Mouse (Mus musculus): Measurements from ENCODE around the gene Ergic1. TPM values are rescaled to one million over a fixed set of nuclear protein-coding genes. Genes with fewer than 3 reads are reported as not detected.
A peak's percentile ranks its signal among the peaks of the same experiment; 100 is the strongest.

Ergic1 gene
- polyA plus RNA-seq, 1 experiment from 2014 or later = 126 TPM

GRCm38 (mm10) chr17:26640286-26640740, 79.0 kb downstream of the Ergic1 start:
- no peak overlapping the region for H3K27ac ChIP-seq
- WGBS = 95% methylated on average over 3 of the region's 3 CpGs
- H3K4me2 ChIP-seq (replicated peaks) = no peak overlapping the region
- H3K36me3 ChIP-seq = peaks cover 95% of the 10 kb centered on the region
- H3K27me3 ChIP-seq = no peaks in the 10 kb centered on the region
- no peak overlapping the region for H3K4me3 ChIP-seq
- no peaks in the 10 kb centered on the region for H3K4me1 ChIP-seq
- no peak for ATAC-seq (ENCODE audit: low FRiP score, low read depth)
- no peaks in the 10 kb centered on the region for H3K9me3 ChIP-seq
- no peak overlapping the region for H3K9ac ChIP-seq

- no peak overlapping the region for H3K9ac ChIP-seq
- no peak overlapping the region for H3K27ac ChIP-seq
- H3K36me3 ChIP-seq = peaks cover 97% of the 10 kb centered on the region
- no peaks in the 10 kb centered on the region for H3K27me3 ChIP-seq
- no peak overlapping the region for H3K4me2 ChIP-seq (replicated peaks)
- no peaks in the 10 kb centered on the region for H3K9me3 ChIP-seq
- H3K4me1 ChIP-seq = 0 out of 2 replicates have a peak, but pooled peaks cover 3% of the 10 kb centered on the region
- H3K4me3 ChIP-seq = no peak overlapping the region
- no peak for ATAC-seq (ENCODE audit: low FRiP score, low read depth)
- 94% methylated on average over 8 of the region's 8 CpGs for WGBS
Observed at GRCm38 (mm10) chr17:26643456-26643855, 82.2 kb downstream of the Ergic1 start.

- Histone ChIP-seq H3K4me2 (replicated peaks) (no peak overlapping the region), H3K9ac (no peak overlapping the region), H3K27me3 (no peaks in the 10 kb centered on the region), H3K4me3 (no peak overlapping the region), H3K9me3 (no peaks in the 10 kb centered on the region), H3K4me1 (0 out of 2 replicates have a peak, but pooled peaks cover 3% of the 10 kb centered on the region), H3K36me3 (peaks cover 99% of the 10 kb centered on the region), H3K27ac (no peak overlapping the region; the same call in 1 of the 2 replicates)
- WGBS = 98% methylated on average over 2 of the region's 2 CpGs
- no peak for ATAC-seq (ENCODE audit: low FRiP score, low read depth)
Observed at GRCm38 (mm10) chr17:26643993-26644392, 82.7 kb downstream of the Ergic1 start.

- 86% methylated on average over 9 of the region's 9 CpGs for WGBS
- Histone ChIP-seq H3K4me2 (replicated peaks) (no peak overlapping the region), H3K27me3 (no peaks in the 10 kb centered on the region), H3K9me3 (no peaks in the 10 kb centered on the region), H3K36me3 (peaks cover 98% of the 10 kb centered on the region), H3K27ac (no peak overlapping the region; the same call in 1 of the 2 replicates), H3K9ac (no peak overlapping the region), H3K4me1 (0 out of 2 replicates have a peak, but pooled peaks cover 3% of the 10 kb centered on the region), H3K4me3 (no peak overlapping the region)
- no peak for ATAC-seq (ENCODE audit: low FRiP score, low read depth)
Observed at GRCm38 (mm10) chr17:26644509-26645410, 83.5 kb downstream of the Ergic1 start.

GRCm38 (mm10) chr17:26645411-26645854, 84.1 kb downstream of the Ergic1 start:
- Histone ChIP-seq H3K9me3 (no peaks in the 10 kb centered on the region), H3K4me1 (peaks cover 6% of the 10 kb centered on the region; the same call in 1 of the 2 replicates), H3K36me3 (peaks cover 96% of the 10 kb centered on the region), H3K4me3 (no peak overlapping the region), H3K27ac (no peak overlapping the region), H3K9ac (no peak overlapping the region), H3K27me3 (no peaks in the 10 kb centered on the region), H3K4me2 (replicated peaks) (no peak overlapping the region)
- ATAC-seq (ENCODE audit: low FRiP score, low read depth) = no peak
- WGBS = 94% methylated on average over 8 of the region's 8 CpGs

GRCm38 (mm10) chr17:26647283-26647682, 86.0 kb downstream of the Ergic1 start:
- WGBS = 36% methylated on average over 13 of the region's 13 CpGs
- Histone ChIP-seq H3K9ac (no peak overlapping the region), H3K36me3 (peaks cover 83% of the 10 kb centered on the region), H3K4me3 (no peak overlapping the region), H3K27me3 (no peaks in the 10 kb centered on the region), H3K9me3 (no peaks in the 10 kb centered on the region), H3K27ac (peak overlapping the region; percentile 56; the same call in 1 of the 2 replicates), H3K4me2 (replicated peaks) (no peak overlapping the region), H3K4me1 (peaks cover 12% of the 10 kb centered on the region; the same call in 1 of the 2 replicates)
- ATAC-seq (ENCODE audit: low FRiP score, low read depth) = no peak

GRCm38 (mm10) chr17:26649565-26649964, 88.3 kb downstream of the Ergic1 start:
- no peak overlapping the region for H3K27ac ChIP-seq

GRCm38 (mm10) chr17:26650451-26651363, 89.4 kb downstream of the Ergic1 start:
- peak; percentile 87 for ATAC-seq (ENCODE audit: low FRiP score, low read depth)
- H3K9me3 ChIP-seq = no peaks in the 10 kb centered on the region
- H3K27me3 ChIP-seq = no peaks in the 10 kb centered on the region
- WGBS = 60% methylated on average over 14 of the region's 14 CpGs
- H3K36me3 ChIP-seq = peaks cover 83% of the 10 kb centered on the region
- peak overlapping the region; percentile 86 for H3K27ac ChIP-seq
- H3K4me1 ChIP-seq = peaks cover 12% of the 10 kb centered on the region; the same call in 1 of the 2 replicates
- H3K4me2 ChIP-seq (replicated peaks) = no peak overlapping the region
- H3K9ac ChIP-seq = peak overlapping the region; percentile 45; the same call in 1 of the 2 replicates
- H3K4me3 ChIP-seq = no peak overlapping the region

More at GRCm38 (mm10) chr17:26649565-26649964, 88.3 kb downstream of the Ergic1 start:
- WGBS = 87% methylated on average over 4 of the region's 4 CpGs
- peak overlapping the region; percentile 43; the same call in 1 of the 2 replicates for H3K9ac ChIP-seq
- ATAC-seq (ENCODE audit: low FRiP score, low read depth) = no peak
- no peak overlapping the region for H3K4me2 ChIP-seq (replicated peaks)
- no peak overlapping the region for H3K4me3 ChIP-seq
- H3K27me3 ChIP-seq = no peaks in the 10 kb centered on the region
- H3K36me3 ChIP-seq = peaks cover 83% of the 10 kb centered on the region
- peaks cover 12% of the 10 kb centered on the region; the same call in 1 of the 2 replicates for H3K4me1 ChIP-seq
- H3K9me3 ChIP-seq = no peaks in the 10 kb centered on the region

- H3K9me3 ChIP-seq = no peaks in the 10 kb centered on the region
- H3K9ac ChIP-seq = no peak overlapping the region
- peaks cover 10% of the 10 kb centered on the region for H3K4me1 ChIP-seq
- H3K4me3 ChIP-seq = no peak overlapping the region
- H3K4me2 ChIP-seq (replicated peaks) = no peak overlapping the region
- no peak overlapping the region for H3K27ac ChIP-seq
- H3K27me3 ChIP-seq = 0 out of 2 replicates have a peak, but pooled peaks cover 3% of the 10 kb centered on the region
- H3K36me3 ChIP-seq = peaks cover 34% of the 10 kb centered on the region
- ATAC-seq (ENCODE audit: low FRiP score, low read depth) = peak; percentile 41; the same call in 1 of the 2 replicates
- 46% methylated on average over 20 of the region's 21 CpGs for WGBS
Observed at GRCm38 (mm10) chr17:26658854-26659572, 97.7 kb downstream of the Ergic1 start.

GRCm38 (mm10) chr17:26659573-26659915, 98.3 kb downstream of the Ergic1 start:
- Histone ChIP-seq H3K36me3 (peaks cover 29% of the 10 kb centered on the region), H3K4me1 (peaks cover 11% of the 10 kb centered on the region), H3K4me3 (no peak overlapping the region), H3K27ac (no peak overlapping the region), H3K4me2 (replicated peaks) (no peak overlapping the region), H3K9ac (no peak overlapping the region), H3K27me3 (0 out of 2 replicates have a peak, but pooled peaks cover 3% of the 10 kb centered on the region), H3K9me3 (no peaks in the 10 kb centered on the region)
- WGBS = 76% methylated on average over 3 of the region's 3 CpGs
- ATAC-seq (ENCODE audit: low FRiP score, low read depth) = no peak

Data from limb, embryonic 13.5 days (tissue).